Mouse (Mus musculus): ENCODE data around the gene Dixdc1. TPM values are rescaled to one million over a fixed set of nuclear protein-coding genes. Genes with fewer than 3 reads are reported as not detected.

Gene Dixdc1
- total RNA-seq (2017), result 0.99 and 2.3 TPM in 2 replicates

DNA sequence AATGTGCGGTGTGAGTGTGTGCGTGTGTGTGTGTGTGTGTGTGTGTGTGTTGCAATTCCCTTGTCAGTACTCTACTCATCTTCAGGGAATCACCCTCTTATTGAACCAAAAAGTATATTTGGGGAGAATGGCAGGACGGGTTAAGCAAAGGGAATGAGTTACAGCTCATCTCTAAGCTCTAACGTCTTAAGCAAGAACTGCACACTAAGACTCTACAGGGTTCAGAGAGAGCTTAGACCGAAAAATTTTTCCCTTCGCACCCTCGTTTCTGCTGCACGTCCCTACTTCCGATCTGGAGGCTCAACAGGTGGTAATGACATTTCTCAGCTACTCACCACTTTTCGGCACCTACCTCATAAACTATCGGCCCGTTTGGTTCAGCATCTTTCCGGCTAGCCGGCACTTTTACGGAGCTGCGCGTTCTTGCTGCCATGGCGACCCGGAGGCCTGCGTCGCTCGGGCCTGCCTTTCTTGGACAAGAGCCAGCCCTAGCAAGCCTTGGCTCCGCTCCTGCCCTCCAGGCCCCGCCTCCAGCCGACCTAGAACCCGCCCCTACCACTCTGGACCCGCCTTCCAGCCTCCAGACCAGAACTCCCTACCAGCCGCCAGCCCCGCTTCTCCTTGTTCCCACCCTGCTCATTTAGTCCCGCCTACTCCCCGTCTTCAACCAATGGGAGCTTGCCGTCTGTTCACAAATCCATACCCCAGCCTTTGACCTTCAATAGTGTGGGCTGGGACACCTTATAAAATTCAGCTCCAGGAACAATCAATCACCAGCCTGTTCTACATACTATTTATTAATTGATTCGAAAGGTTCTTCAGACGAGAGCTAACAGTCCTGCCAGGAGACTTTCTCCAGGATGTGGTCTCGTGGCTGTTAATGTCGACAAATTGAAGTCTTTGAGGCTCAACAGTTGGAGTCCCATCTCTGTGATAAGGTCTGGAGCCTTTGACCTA, at the start of gene Dixdc1:
Gene Dixdc1, minus strand, starts transcription at position 604 of the 957 bp plus-strand sequence.
- peak; percentile 91 to 98 for ATAC-seq (replicated peaks in 1 of 2; ENCODE audit: insufficient read depth in 1 of 2, low FRiP score in 2 of 2, low TSS enrichment in 1 of 2, low read depth in 1 of 2, poor library complexity in 2 of 2, severe bottlenecking in 2 of 2)

DNA sequence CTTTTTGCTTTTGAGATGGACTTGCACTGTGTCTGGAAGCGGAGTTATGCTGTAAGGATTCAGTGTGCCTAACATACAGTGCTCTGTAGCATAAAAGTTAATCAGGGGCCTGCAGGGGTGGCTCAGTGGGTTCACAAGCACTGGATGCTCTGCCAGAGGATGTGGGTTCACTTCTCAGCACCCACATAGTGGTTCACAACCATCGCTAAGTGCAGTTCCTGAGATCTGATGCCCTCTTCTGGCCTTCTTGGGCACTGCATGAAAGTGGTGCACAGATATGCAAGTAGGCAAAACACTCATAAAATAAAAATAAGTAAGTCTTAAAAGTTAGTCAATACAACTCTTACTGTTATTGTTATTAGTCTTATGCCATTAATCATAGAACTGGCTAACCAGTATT, 42.8 kb upstream of the Dixdc1 start:
- peak in 1 of 2 experiments; percentile 53; a peak in 1 of 4 replicates for ATAC-seq (replicated peaks in 1 of 2; ENCODE audit: insufficient read depth in 1 of 2, low FRiP score in 2 of 2, low TSS enrichment in 1 of 2, low read depth in 1 of 2, poor library complexity in 2 of 2, severe bottlenecking in 2 of 2)

DNA sequence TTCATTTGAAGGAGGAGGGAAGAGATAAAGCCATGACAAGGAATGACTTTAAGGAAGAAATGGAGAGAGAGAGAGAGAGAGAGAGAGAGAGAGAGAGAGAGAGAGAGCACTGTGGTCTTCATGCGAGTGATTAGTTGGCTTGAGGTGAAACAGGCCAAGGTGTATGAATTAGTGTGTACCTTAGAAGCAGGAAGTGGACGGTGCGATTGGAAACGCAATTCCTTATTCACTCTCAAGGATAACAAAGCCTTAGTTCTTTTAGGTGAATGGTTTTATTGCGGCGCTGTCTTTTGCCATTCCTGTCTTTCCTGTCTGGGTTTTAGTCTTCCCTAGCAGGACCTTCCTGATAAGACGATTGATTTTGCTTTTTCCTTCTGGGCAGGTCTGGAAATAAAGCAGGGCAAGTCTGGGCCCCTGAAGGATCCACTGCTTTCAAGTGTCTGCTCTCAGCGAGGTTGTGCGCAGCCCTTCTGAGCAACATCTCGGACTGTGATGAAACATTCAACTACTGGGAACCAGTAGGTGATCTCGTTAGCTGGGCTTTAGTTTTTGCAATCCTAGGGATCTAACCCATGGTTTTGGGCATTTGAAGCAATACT, 36.9 kb upstream of the Dixdc1 start:
- no peak for ATAC-seq (replicated peaks in 1 of 2; ENCODE audit: insufficient read depth in 1 of 2, low FRiP score in 2 of 2, low TSS enrichment in 1 of 2, low read depth in 1 of 2, poor library complexity in 2 of 2, severe bottlenecking in 2 of 2)

DNA sequence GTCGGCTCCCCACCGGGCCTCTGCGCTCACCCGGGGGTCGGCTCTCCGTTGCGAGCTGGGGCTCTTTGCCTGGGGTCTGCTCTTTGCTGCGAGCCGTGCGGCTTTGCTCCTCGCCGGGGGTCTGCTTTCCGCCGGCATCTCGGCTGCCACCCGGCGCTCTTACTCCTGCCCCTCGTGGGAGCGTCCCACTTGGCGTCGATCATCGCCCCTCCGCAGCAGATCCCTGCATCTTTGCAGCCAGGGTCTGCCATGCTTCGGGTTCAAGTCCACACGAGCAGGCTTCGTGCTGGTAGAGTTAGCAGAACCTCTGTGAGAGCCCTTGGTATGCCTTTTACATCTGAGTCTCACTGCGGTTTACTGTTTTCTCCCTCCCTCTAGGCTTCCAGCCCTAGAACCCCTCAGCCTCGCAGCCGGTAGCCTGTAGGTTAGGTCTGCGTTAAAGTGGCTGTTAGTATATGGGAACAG, 36.4 kb upstream of the Dixdc1 start:
- peak; percentile 17 to 42; a peak in 1 of 4 replicates for ATAC-seq (replicated peaks in 1 of 2; ENCODE audit: insufficient read depth in 1 of 2, low FRiP score in 2 of 2, low TSS enrichment in 1 of 2, low read depth in 1 of 2, poor library complexity in 2 of 2, severe bottlenecking in 2 of 2)

DNA sequence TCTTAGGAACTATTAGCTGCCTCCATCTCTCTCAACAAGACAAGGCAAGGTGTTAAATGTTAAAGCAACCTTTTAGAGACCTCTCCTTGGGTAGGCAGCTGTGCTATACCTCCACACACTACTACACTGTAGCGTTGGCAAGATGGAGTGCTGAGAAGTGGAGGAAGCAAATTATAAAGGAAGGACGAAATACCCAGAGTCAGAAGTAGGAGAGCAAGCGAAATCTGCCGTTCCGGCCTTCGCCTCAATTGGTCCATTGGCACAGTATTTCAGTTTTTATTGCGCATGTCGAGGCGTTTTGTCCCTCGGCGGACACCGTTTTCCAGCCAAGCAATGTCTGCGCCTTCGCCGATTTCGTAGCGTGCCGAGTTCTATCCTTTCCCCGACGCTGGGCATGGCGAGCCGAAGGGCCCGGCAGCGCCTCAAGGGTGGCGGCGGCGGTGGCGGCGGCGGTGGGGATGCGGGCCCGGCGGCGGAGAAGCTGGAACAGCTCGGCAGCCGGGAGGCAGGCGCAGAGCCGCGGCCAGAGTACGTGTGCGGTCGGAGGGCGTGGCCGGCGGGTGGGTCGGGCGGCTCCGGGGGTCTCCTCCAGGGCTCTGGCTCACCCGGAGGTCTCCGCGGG, 35.8 kb upstream of the Dixdc1 start, which contains the start of the genes Alg9 and 1110032A03Rik:
Gene Alg9, plus strand, starts transcription at position 29 of the 622 bp plus-strand sequence.
Gene 1110032A03Rik, minus strand, starts transcription at position 530 of the 622 bp plus-strand sequence.
- peak; percentile 63 to 75 for ATAC-seq (replicated peaks in 1 of 2; ENCODE audit: insufficient read depth in 1 of 2, low FRiP score in 2 of 2, low TSS enrichment in 1 of 2, low read depth in 1 of 2, poor library complexity in 2 of 2, severe bottlenecking in 2 of 2)

DNA sequence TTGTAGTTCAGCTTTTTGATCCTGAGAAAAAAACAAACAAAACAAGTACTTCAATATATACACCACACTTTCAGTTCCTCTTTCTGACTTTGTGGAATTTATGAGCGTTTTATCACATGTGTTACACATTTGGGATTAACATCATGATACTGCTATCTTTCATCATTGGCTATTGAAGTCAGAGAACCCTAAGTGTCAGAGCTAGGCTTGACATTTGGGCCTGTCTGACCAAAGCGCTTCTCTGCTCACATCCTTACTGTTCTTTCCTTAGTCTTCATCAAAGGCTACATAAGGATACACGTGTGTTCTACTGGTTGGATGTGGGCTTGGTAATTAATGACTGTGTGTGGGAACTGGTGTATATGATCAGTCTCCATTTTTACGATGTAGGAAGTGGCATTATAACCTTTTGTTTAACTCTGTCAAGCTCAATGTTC, 34.7 kb upstream of the Dixdc1 start:
- peak; percentile 51 to 62 for ATAC-seq (replicated peaks in 1 of 2; ENCODE audit: insufficient read depth in 1 of 2, low FRiP score in 2 of 2, low TSS enrichment in 1 of 2, low read depth in 1 of 2, poor library complexity in 2 of 2, severe bottlenecking in 2 of 2)

DNA sequence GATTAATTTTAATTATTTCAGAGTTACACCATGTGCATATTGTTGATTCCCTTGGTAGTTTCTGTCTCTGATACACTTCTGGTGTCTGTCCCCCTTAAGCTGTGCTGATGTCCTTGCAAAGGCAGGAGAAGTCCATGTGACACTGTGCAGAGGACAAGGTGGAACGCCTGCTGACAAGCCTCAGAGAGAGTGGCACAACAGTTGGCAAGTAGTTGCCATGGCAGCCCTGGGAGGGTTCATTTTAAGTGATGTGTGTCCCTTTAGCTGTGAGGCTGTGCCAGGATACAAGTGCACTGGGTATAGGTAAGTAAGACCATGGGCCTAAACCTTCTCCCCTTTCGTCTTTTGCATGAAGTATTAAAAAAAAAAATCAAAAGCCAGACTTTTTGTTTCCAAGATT, 30.7 kb upstream of the Dixdc1 start:
- no peak for ATAC-seq (replicated peaks in 1 of 2; ENCODE audit: insufficient read depth in 1 of 2, low FRiP score in 2 of 2, low TSS enrichment in 1 of 2, low read depth in 1 of 2, poor library complexity in 2 of 2, severe bottlenecking in 2 of 2)

DNA sequence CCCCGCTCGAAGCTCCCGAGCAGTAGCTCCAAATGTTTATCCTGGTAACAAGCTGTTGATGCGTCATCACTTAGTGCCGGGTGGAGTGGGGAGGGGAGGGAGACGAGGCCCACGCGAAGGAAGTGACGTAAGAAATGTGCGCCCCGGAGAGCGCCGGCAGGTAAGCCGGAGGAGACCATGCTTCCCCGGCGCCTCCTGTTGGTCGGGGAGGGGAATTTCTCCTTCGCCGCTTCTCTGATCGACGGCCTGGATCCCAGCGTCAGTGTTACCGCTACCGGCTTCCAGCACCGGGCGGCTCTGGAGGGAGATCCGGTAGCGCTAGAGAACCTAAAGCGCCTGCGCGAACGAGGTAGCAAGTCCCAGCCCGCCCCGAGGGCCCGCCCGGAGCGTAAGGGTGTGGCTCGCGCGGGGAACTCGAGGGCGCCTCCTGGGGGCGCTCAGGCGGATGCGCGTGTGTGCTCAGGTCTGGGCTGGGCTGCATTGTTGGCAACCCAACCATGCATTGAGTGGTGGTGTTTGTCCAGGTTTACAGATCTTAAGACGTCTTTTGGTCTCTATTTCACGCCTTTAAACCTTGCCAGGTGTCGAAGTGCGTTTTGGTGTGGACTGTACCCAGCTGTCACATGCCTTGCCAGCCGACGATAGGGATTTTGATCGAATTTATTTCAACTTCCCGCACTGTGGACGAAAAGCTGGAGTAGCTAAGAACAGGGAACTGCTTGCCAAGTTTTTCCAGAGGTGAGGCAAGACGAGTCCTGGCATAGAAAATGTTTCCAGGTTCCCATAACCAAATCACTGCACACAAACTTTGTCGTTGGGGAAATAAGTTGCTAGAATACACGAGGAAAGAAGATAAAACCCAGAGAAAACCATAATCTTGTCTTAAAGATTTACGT, 29.0 kb upstream of the Dixdc1 start, which contains the start of gene Fdxacb1:
Gene Fdxacb1, plus strand, starts transcription at position 130 of the 896 bp plus-strand sequence.
- peak; percentile 92 to 96 for ATAC-seq (replicated peaks in 1 of 2; ENCODE audit: insufficient read depth in 1 of 2, low FRiP score in 2 of 2, low TSS enrichment in 1 of 2, low read depth in 1 of 2, poor library complexity in 2 of 2, severe bottlenecking in 2 of 2)

DNA sequence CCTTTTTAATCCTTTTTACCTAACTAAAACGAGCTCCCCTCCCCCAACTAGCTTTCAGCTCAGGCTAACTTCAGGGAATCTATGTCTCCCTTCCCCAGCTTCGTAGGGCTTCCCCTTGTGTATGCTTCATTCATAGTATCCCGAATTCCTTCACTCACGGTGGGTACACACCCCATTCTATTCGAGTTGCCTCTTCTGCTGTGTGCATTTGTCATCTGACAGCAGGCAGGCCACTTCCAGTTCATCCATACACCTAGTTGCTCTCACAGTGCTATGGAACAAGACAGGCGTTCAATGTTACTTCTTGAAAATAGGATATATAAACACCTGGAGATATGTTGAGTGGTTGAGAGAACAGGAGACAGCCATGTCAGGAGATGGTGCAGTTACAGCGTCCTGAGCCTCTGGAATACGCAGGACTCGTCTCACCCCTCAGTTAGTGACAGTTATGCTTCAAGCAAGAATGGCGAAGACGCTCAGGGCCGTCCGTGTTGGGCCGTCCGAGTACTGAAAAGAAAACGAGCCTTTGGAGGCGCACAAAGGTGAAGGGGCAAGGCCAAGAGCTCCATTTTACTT, 28.3 kb upstream of the Dixdc1 start:
- ATAC-seq (replicated peaks in 1 of 2; ENCODE audit: insufficient read depth in 1 of 2, low FRiP score in 2 of 2, low TSS enrichment in 1 of 2, low read depth in 1 of 2, poor library complexity in 2 of 2, severe bottlenecking in 2 of 2), result peak; percentile 2 to 6; a peak in 1 of 4 replicates

DNA sequence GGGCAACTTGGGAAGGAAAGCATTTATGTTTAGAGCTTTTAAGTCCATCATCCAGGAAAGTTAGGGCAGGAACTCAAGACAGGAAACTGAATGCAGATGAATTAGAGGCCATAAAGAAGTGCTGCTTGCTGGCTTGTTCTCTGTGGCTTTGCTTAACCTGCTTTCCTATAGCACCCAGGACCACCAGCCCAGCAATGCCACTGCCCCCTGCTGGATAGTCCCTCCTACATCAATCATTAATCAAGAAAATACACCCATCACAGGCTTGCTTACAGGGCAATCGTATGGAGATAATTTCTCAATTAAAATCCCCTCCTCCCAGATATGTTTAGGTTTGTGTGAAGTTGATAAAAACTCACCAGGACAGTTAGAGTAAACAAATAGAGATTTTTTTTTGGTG, 24.0 kb upstream of the Dixdc1 start:
- no peak for ATAC-seq (replicated peaks in 1 of 2; ENCODE audit: insufficient read depth in 1 of 2, low FRiP score in 2 of 2, low TSS enrichment in 1 of 2, low read depth in 1 of 2, poor library complexity in 2 of 2, severe bottlenecking in 2 of 2)

DNA sequence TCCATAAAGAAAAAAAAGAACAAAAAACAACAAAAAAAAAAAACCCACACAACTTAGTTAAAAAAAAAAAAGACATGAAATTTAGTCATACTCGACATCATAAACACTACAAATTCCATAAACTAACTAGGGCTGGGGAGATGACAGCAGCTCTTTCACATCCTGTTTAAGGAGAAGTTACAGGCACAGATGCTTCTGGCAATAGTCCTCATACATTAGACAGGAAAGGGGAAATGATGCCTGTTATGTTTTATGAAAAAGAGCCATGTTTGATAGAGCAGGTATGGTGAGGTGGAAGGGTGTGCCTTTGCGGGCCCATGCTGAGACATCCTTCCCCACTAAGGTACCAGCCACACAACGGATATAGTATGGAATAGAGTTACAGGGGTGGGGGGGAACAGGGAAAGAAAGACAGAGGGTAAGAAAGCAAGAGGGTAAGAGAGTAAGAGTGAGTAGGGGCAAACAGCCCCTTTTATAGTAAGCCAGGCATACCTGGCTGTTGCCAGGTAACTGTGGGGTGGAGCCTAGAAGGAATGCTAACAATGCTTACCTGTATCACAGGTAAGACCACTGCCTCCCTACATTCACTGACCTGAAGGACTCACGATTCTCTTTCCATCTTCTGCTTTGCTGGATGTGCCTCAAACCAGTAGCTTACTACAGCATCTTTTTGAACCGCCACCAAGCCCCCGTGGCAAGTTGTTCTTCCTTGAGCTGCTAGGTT, 22.4 kb upstream of the Dixdc1 start:
- ATAC-seq (replicated peaks in 1 of 2; ENCODE audit: insufficient read depth in 1 of 2, low FRiP score in 2 of 2, low TSS enrichment in 1 of 2, low read depth in 1 of 2, poor library complexity in 2 of 2, severe bottlenecking in 2 of 2), result no peak

DNA sequence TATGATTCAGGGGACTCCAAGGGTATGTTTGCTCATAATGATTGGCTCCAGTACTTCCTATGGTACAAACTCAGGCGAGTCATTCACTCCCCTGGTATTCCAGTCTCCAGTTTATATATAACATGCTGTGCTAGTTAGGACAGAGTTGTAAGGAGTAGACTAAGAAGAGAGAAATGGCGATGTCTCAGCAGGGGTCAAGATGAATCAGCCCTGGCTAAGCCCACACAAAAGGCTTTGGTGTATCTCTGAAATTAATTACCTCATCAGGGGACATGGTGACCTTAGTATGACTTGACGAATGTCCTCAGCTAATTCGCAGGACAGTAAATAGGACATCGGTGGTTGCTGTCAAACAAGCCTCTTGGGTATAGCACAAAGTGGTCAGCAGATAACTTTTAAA, 17.4 kb upstream of the Dixdc1 start:
- ATAC-seq (replicated peaks in 1 of 2; ENCODE audit: insufficient read depth in 1 of 2, low FRiP score in 2 of 2, low TSS enrichment in 1 of 2, low read depth in 1 of 2, poor library complexity in 2 of 2, severe bottlenecking in 2 of 2), result no peak

DNA sequence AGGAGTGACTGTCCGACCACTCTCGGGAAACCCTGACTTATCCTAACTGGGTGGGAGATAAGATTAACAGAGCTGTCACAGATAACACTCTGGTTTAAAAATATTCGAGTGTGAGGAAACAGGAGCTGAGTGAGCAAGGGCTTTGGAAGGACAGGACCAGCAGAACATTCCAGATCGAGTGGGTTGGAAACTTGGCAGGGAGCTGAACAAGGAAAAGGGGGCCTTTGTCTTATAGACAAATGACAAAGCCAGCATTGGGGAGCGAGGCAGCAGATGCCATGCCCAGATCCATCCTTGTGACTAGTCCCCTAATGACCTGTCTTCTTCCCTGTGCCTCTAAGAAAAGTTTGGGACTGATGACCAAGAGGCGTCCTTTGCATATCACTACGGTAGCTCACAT, 14.6 kb upstream of the Dixdc1 start:
- ATAC-seq (replicated peaks in 1 of 2; ENCODE audit: insufficient read depth in 1 of 2, low FRiP score in 2 of 2, low TSS enrichment in 1 of 2, low read depth in 1 of 2, poor library complexity in 2 of 2, severe bottlenecking in 2 of 2), result no peak

DNA sequence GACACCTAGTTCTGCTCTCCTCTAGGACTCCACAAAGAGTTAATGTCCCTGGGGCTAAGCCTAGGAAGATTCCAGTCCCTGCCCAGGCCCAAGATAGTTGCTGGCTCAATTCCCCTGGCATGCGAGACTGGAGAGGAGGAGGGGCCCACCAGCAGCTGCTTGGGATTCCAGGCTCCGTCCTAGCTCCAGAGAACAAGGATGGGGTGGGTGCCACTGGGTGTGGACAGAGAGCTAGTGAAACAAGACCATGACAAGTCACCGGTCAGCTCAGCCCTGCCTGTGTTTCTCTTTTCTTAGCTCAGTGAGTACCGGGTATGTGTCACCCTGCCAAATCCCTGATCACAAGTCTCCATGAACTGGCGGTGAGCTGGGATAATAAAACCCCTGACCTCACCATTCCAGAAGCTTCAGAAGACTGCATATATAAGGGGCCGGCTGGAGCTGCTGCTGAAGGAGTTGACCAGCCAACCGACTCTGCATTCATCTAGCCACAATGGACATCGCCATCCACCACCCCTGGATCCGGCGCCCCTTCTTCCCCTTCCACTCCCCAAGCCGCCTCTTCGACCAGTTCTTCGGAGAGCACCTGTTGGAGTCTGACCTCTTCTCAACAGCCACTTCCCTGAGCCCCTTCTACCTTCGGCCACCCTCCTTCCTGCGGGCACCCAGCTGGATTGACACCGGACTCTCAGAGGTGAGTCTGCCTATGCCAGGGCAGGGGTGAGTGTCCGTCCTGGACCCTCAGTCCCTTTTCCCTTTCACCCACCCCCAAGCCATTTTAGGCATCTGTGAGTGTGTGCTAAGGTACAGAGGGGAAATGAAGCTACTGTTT, 13.7 kb upstream of the Dixdc1 start:
- ATAC-seq (replicated peaks in 1 of 2; ENCODE audit: insufficient read depth in 1 of 2, low FRiP score in 2 of 2, low TSS enrichment in 1 of 2, low read depth in 1 of 2, poor library complexity in 2 of 2, severe bottlenecking in 2 of 2), result no peak

DNA sequence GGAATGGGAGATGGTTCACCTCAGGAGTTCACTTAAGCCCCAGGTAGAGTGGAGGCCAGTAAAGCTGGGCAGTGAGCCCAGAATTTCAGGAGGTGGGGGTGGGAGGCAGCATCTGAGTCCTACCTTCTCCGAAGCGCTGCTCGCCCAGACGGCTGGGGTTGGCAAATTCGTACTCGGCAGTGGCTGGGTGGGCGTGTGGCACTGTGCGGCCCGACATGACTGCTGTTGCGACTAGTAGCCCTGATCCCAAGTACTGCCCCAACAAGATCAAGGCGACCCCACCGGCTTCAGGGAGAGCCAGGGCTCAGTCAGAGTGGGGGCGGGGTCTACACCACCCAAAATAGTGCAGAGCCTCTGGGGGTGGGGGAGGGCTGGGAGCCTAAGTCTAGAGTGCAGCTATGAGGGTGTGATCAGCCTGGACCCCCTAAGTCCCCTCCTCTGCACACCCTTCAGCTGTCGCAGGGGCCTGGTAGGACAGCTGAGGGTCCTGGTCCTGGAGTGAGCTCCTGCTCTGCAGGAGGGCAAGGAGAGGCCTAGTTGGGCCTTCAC, 12.8 kb upstream of the Dixdc1 start, which contains the start of gene Hspb2:
Gene Hspb2, minus strand, starts transcription at position 301 of the 549 bp plus-strand sequence.
- no peak for ATAC-seq (replicated peaks in 1 of 2; ENCODE audit: insufficient read depth in 1 of 2, low FRiP score in 2 of 2, low TSS enrichment in 1 of 2, low read depth in 1 of 2, poor library complexity in 2 of 2, severe bottlenecking in 2 of 2)
